Mouse (Mus musculus) embryonic fibroblast, embryonic 13.5 days (primary cell): Measurements from ENCODE around the gene Prss45.

Experiments
- CTCF ChIP-seq: IDR thresholded peaks from 2 replicates; pipeline ENCODE4 v1.5.1; 2011; ENCODE audit warnings: mild to moderate bottlenecking, control low read depth, low read length, moderate library complexity, borderline replicate concordance; ENCODE audit not compliant: insufficient read depth
- POLR2A ChIP-seq: IDR thresholded peaks from 2 replicates; pipeline ENCODE4 v1.6.1; 2011; ENCODE audit warnings: low read depth, mild to moderate bottlenecking, control low read depth, low read length, moderate library complexity

DNA sequence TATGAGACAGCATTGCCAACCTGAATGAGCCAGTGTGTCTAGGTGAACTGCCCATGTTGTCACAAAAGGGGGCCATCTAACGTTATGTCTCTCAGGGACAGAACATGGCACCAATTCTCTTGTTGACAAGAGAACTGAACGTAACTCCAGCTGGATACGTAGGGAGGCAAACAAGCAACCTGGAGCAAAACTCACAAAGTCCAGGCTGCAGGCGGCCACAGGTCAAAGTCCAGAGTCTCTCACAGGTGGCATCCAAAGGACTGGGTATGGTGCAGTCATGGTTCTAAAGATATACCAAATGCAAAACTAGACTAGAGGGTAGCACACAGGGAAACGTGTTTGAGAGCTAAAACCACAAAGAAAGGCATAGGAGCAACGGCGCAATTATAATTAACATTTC, 13.0 kb upstream of the Prss45 start:
- no peak for TF ChIP-seq CTCF
- TF ChIP-seq POLR2A, result no peak
